Mouse (Mus musculus) thymus, adult 2 months (tissue): ENCODE results near the gene Sorbs2.

Experiments
- CTCF ChIP-seq: fragments of 200-500 bp; IDR thresholded peaks from 2 replicates; pipeline ENCODE4 v1.5.1; 2012; ENCODE audit warnings: mild to moderate bottlenecking, control low read depth, low read length, moderate library complexity, borderline replicate concordance; ENCODE audit not compliant: control insufficient read depth, poor library complexity, insufficient read depth; ENCODE audit errors: extremely low read depth
- POLR2A ChIP-seq: fragments of 200-500 bp; IDR thresholded peaks from 2 replicates; pipeline ENCODE4 v1.6.1; 2012; ENCODE audit warnings: mild to moderate bottlenecking, low read length, control low read depth, moderate library complexity; ENCODE audit not compliant: control insufficient read depth, poor library complexity, insufficient read depth; ENCODE audit errors: extremely low read depth

DNA sequence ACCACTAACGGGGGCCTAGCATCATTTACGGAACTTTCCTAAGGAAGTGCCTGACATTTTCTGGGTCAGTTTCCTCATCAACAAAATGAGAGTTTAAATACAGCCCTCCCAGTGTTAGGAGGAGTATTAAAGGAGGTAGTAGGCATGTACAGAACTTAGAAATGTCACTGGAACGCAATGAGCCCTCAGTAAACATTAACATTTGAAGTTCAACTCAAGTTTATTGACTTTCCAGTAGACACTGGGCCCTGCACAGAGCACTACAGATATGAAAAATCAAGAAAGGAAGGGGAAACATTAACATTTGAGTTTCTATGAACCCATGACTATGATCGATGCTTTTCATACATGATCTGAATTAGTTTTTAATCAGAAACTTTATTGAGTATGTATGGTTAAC lies 347.5 kb downstream of the Sorbs2 start:
- TF ChIP-seq POLR2A (no peak), CTCF (no peak)
